Mouse (Mus musculus): ENCODE measurements around the gene Pex10. TPM values are rescaled to one million over a fixed set of nuclear protein-coding genes. Genes with fewer than 3 reads are reported as not detected.
"Not testable (repeated sequence)": the region's sequence is repeated elsewhere in the genome, so short reads cannot be mapped to it uniquely, and the experiment has no call there.

Pex10 gene
- total RNA-seq, 4 experiments from 2014 or later = 19.3 to 32.9 (median 21.7) TPM

GRCm38 (mm10) chr4:155065970-155066833 is 614 bp upstream of the Pex10 start:
- peak; percentile 79 for DNase-seq

- no peak for DNase-seq
Measured at GRCm38 (mm10) chr4:155068357-155068972, 1.6 kb downstream of the Pex10 start.

GRCm38 (mm10) chr4:155069191-155069590 is 2.4 kb downstream of the Pex10 start:
- DNase-seq = no peak

- no peak for DNase-seq
Measured at GRCm38 (mm10) chr4:155070199-155070598, 3.4 kb downstream of the Pex10 start.

GRCm38 (mm10) chr4:155070921-155071320 is 4.1 kb downstream of the Pex10 start:
- DNase-seq = no peak

GRCm38 (mm10) chr4:155074418-155074817 is 7.6 kb downstream of the Pex10 start:
- no peak for DNase-seq

GRCm38 (mm10) chr4:155075137-155075536 is 8.3 kb downstream of the Pex10 start:
- no peak for DNase-seq

GRCm38 (mm10) chr4:155075813-155076212 is 9.0 kb downstream of the Pex10 start:
- DNase-seq = no peak

- no peak for DNase-seq
Measured at GRCm38 (mm10) chr4:155076677-155077076, 9.9 kb downstream of the Pex10 start.

- not testable (repeated sequence) for DNase-seq
Measured at GRCm38 (mm10) chr4:155078808-155079207, 12.0 kb downstream of the Pex10 start.

- no peak for DNase-seq
Measured at GRCm38 (mm10) chr4:155079666-155080065, 12.8 kb downstream of the Pex10 start.

- no peak for DNase-seq
Measured at GRCm38 (mm10) chr4:155083553-155083952, 16.7 kb downstream of the Pex10 start.

- no peak for DNase-seq
Measured at GRCm38 (mm10) chr4:155084351-155084750, 17.5 kb downstream of the Pex10 start.

GRCm38 (mm10) chr4:155085206-155086107 is 18.6 kb downstream of the Pex10 start:
- DNase-seq = no peak

GRCm38 (mm10) chr4:155086108-155087024 is 19.6 kb downstream of the Pex10 start, which contains the start of the genes Rer1 and Morn1:
Gene Rer1 (minus strand): TSS chr4:155086382.
Gene Morn1 (plus strand): TSS chr4:155086577.
- peak; percentile 99 for DNase-seq

GRCm38 (mm10) chr4:155089241-155089640 is 22.4 kb downstream of the Pex10 start:
- DNase-seq = no peak

- DNase-seq = no peak
Measured at GRCm38 (mm10) chr4:155090147-155090546, 23.3 kb downstream of the Pex10 start.

- DNase-seq = no peak
Measured at GRCm38 (mm10) chr4:155090688-155091449, 24.1 kb downstream of the Pex10 start.

- no peak for DNase-seq
Measured at GRCm38 (mm10) chr4:155092718-155093430, 26.1 kb downstream of the Pex10 start.
